Comparison of ENCODE assay signal across 16 mouse cellular contexts in the genomic region with DNA sequence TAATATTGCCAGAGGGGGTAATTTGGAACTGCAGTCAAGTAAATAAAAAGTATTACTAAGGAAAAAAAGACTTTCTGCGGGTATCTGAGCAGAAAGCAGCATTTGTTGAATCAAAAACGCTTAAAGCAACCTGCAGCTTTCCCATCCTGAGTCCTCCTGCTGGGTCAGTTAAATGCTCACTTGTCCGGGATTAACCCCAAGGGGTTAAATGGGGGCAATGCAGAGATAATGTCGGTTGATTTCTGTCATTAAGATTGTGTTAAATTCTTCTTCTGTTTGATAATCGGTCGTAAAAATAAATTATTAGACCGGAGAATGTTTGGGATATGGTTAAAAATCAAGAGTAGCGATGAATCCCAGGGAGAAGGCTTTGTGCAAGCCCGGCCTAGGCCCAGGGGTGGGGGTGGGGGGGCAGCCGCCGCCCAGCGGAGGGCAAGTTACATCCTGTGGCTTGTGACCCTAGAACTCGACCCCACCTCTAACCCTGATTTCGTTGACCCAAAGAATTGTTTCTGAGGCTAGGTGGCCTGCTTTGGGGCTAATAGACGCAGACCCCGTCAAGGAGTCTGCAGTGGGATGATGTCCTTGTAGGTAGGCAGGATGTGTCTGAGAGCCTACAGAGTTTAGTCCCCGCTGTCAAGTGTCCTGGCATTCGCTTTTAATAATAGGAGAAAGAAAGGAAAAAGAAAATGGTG. TPM values are rescaled to one million over a fixed set of nuclear protein-coding genes. Genes with fewer than 3 reads are reported as not detected.
DNase-seq lines count a peak whose midpoint lies in the region; ATAC-seq and TF ChIP-seq lines count a peak whose summit lies in the region.
"Had no signal": no experiment of that assay in that cellular context is flagged by ENCODE, and none has a peak within 500 bp of the region (broad histone marks: within the 10 kb centered on the region; RNA-seq: fewer than 3 reads in every experiment).

No protein-coding gene starts in this region.

- no peak overlapping the region for H3K4me2 ChIP-seq in hindbrain, embryonic 11.5 days (replicated peaks; ENCODE audit: low read depth, low read length)
- H3K4me2 ChIP-seq in hindbrain, embryonic 14.5 days (replicated peaks): no peak overlapping the region
- H3K4me2 ChIP-seq in limb, embryonic 12.5 days: 0 out of 2 replicates have a peak overlapping the region, but pooled peaks have one; percentile 76
- no peak overlapping the region for H3K4me2 ChIP-seq in forebrain, embryonic 13.5 days

- H3K9ac ChIP-seq in hindbrain, embryonic 11.5 days (ENCODE audit: low read depth, low read length): no peak overlapping the region
- H3K9ac ChIP-seq in hindbrain, embryonic 14.5 days: no peak overlapping the region
- no peak overlapping the region for H3K9ac ChIP-seq in limb, embryonic 12.5 days (replicated peaks)
- H3K9ac ChIP-seq in forebrain, embryonic 13.5 days: no peak overlapping the region
- H3K9ac ChIP-seq: heart, embryonic 15.5 days; liver, embryonic 14.5 days; stomach, embryonic 15.5 days had no signal

- ATAC-seq in hindbrain, embryonic 11.5 days (ENCODE audit: low FRiP score): no peak
- no peak for ATAC-seq in hindbrain, embryonic 14.5 days (ENCODE audit: low FRiP score)
- ATAC-seq in Patski: no peak
- no peak for ATAC-seq in limb, embryonic 12.5 days (ENCODE audit: insufficient number of reproducible peaks, insufficient read depth, low FRiP score, low TSS enrichment, low read depth)
- no peak for ATAC-seq in erythroid progenitor cell, adult 5-6 weeks (replicated peaks; ENCODE audit: low FRiP score, poor library complexity, severe bottlenecking)
- ATAC-seq in forebrain, embryonic 13.5 days: no peak

- peaks cover 85% of the 10 kb centered on the region for H3K27me3 ChIP-seq in hindbrain, embryonic 11.5 days (ENCODE audit: control insufficient read depth, insufficient read depth, low read length)
- peaks cover 97% of the 10 kb centered on the region for H3K27me3 ChIP-seq in hindbrain, embryonic 14.5 days (ENCODE audit: control insufficient read depth, insufficient read depth, low read length)
- H3K27me3 ChIP-seq in Patski: no peaks in the 10 kb centered on the region
- peaks cover 99% of the 10 kb centered on the region for H3K27me3 ChIP-seq in embryonic facial prominence, embryonic 10.5 days (replicated peaks; ENCODE audit: low read depth, poor library complexity, severe bottlenecking)
- peaks cover 92% of the 10 kb centered on the region for H3K27me3 ChIP-seq in limb, embryonic 12.5 days
- peaks cover 96% of the 10 kb centered on the region for H3K27me3 ChIP-seq in forebrain, embryonic 13.5 days

- POLR2A ChIA-PET in Patski (lab: Charles Lee): interaction anchor here (0.6 to 23.8 kb wide), 4 partner anchors 14 to 862 kb away, joined by 3 to 623 read pairs (median 4); no protein-coding TSS in a partner anchor

- no peak overlapping the region for H3K27ac ChIP-seq in hindbrain, embryonic 11.5 days (ENCODE audit: low read depth, low read length)
- no peak overlapping the region for H3K27ac ChIP-seq in hindbrain, embryonic 14.5 days
- no peak overlapping the region for H3K27ac ChIP-seq in embryonic facial prominence, embryonic 10.5 days (replicated peaks)
- H3K27ac ChIP-seq in limb, embryonic 12.5 days: no peak overlapping the region
- H3K27ac ChIP-seq in forebrain, embryonic 13.5 days: no peak overlapping the region
- H3K27ac ChIP-seq: heart, embryonic 15.5 days; left cerebral cortex, adult 2 months; liver, embryonic 14.5 days; stomach, embryonic 15.5 days had no signal

- under 1% methylated on average over 18 of the region's 18 CpGs for WGBS in hindbrain, embryonic 11.5 days
- WGBS in hindbrain, embryonic 14.5 days: 2% methylated on average over 18 of the region's 18 CpGs
- under 1% methylated on average over 18 of the region's 18 CpGs for WGBS in embryonic facial prominence, embryonic 10.5 days
- 2% methylated on average over 18 of the region's 18 CpGs for WGBS in limb, embryonic 12.5 days
- 1% methylated on average over 18 of the region's 18 CpGs for WGBS in forebrain, embryonic 13.5 days

- TF ChIP-seq CTCF in Patski (IDR thresholded peaks at IDR 0.05): no peak

- peak; percentile 49 for DNase-seq in hindbrain, embryonic 11.5 days (ENCODE audit: low spot score)
- no peak for DNase-seq in hindbrain, embryonic 14.5 days (ENCODE audit: low spot score)
- peak; percentile 55 for DNase-seq in Patski (ENCODE audit: low read depth, low spot score)
- peak; percentile 47 for DNase-seq in embryonic facial prominence, embryonic 10.5 days (ENCODE audit: low spot score)
- DNase-seq: adrenal gland, postnatal 36 days; cerebellum, adult 9-10 months; heart, adult 11 months; thymus, adult 2 months had no signal

- no peaks in the 10 kb centered on the region for H3K36me3 ChIP-seq in hindbrain, embryonic 11.5 days (ENCODE audit: control insufficient read depth, insufficient read depth, low read length)
- H3K36me3 ChIP-seq in hindbrain, embryonic 14.5 days (replicated peaks; ENCODE audit: control insufficient read depth, insufficient read depth): no peaks in the 10 kb centered on the region
- H3K36me3 ChIP-seq in embryonic facial prominence, embryonic 10.5 days (replicated peaks): no peaks in the 10 kb centered on the region
- H3K36me3 ChIP-seq in limb, embryonic 12.5 days: no peaks in the 10 kb centered on the region
- H3K36me3 ChIP-seq in forebrain, embryonic 13.5 days (ENCODE audit: poor library complexity, severe bottlenecking): no peaks in the 10 kb centered on the region
- H3K36me3 ChIP-seq: heart, embryonic 15.5 days; stomach, embryonic 15.5 days had no signal

- CTCF ChIA-PET in Patski (lab: Charles Lee): interaction anchor here (0.8 to 17.1 kb wide), 9 partner anchors 10 to 1116 kb away, joined by 3 to 345 read pairs (median 7); no protein-coding TSS in a partner anchor

- no peaks in the 10 kb centered on the region for H3K9me3 ChIP-seq in hindbrain, embryonic 11.5 days (ENCODE audit: control insufficient read depth, low read length)
- H3K9me3 ChIP-seq in hindbrain, embryonic 14.5 days (ENCODE audit: control insufficient read depth, low read length): no peaks in the 10 kb centered on the region
- H3K9me3 ChIP-seq in embryonic facial prominence, embryonic 10.5 days: no peaks in the 10 kb centered on the region
- H3K9me3 ChIP-seq in limb, embryonic 12.5 days: no peaks in the 10 kb centered on the region
- H3K9me3 ChIP-seq in forebrain, embryonic 13.5 days (replicated peaks): no peaks in the 10 kb centered on the region
- H3K9me3 ChIP-seq: heart, embryonic 15.5 days; stomach, embryonic 15.5 days had no signal

- peaks cover 6% of the 10 kb centered on the region; the same call in 1 of the 2 replicates for H3K4me1 ChIP-seq in hindbrain, embryonic 11.5 days (replicated peaks; ENCODE audit: control insufficient read depth, insufficient read depth, low read length)
- H3K4me1 ChIP-seq in hindbrain, embryonic 14.5 days (replicated peaks; ENCODE audit: control insufficient read depth, insufficient read depth, low read length): peaks cover 10% of the 10 kb centered on the region; the same call in 1 of the 2 replicates
- peaks cover 25% of the 10 kb centered on the region for H3K4me1 ChIP-seq in embryonic facial prominence, embryonic 10.5 days
- peaks cover 24% of the 10 kb centered on the region for H3K4me1 ChIP-seq in limb, embryonic 12.5 days (replicated peaks)
- H3K4me1 ChIP-seq in forebrain, embryonic 13.5 days: peaks cover 19% of the 10 kb centered on the region

- no peak overlapping the region for H3K4me3 ChIP-seq in hindbrain, embryonic 11.5 days (ENCODE audit: low read depth, low read length)
- no peak overlapping the region for H3K4me3 ChIP-seq in hindbrain, embryonic 14.5 days (replicated peaks; ENCODE audit: low read length)
- H3K4me3 ChIP-seq in embryonic facial prominence, embryonic 10.5 days: peak overlapping the region; percentile 21; the same call in 1 of the 2 replicates
- H3K4me3 ChIP-seq in limb, embryonic 12.5 days (replicated peaks): no peak overlapping the region
- H3K4me3 ChIP-seq in forebrain, embryonic 13.5 days: no peak overlapping the region
- H3K4me3 ChIP-seq: left cerebral cortex, adult 2 months had no signal

- in situ Hi-C loops in Patski (cut with MboI; ENCODE audit: low pct_unique_long_range_greater_than_20kb): loop anchor here (10.0 to 25.0 kb wide), 3 partner anchors 1091 to 1368 kb away; a partner anchor contains a TSS

RNA-seq across cellular contexts. Expression of a gene that starts 6.0 kb away (rescaled TPM):
- polyA plus RNA-seq in hindbrain, embryonic 11.5 days (2014; fragmentation: Nextera tagmentation; extraction: Ambion mirVana): 2.9 and 4.9 TPM in 2 replicates
- 1.3 and 2.0 TPM in 2 replicates for polyA plus RNA-seq in hindbrain, embryonic 14.5 days (2014; fragmentation: Nextera tagmentation; extraction: Ambion mirVana)
- 199 TPM for polyA plus RNA-seq in Patski (2021)
- polyA plus RNA-seq in embryonic facial prominence, embryonic 10.5 days (2016; fragmentation: Nextera tagmentation; extraction: Ambion mirVana): 41.4 and 43.8 TPM in 2 replicates
- 34.8 and 35.6 TPM in 2 replicates for polyA plus RNA-seq in limb, embryonic 12.5 days (2016; fragmentation: Nextera tagmentation; extraction: Ambion mirVana)
- not detected in 2 replicates for total RNA-seq in erythroid progenitor cell, adult 5-6 weeks (2015; ENCODE audit: low replicate concordance)
- total RNA-seq in erythroid progenitor cell, adult 5-6 weeks (2017; ENCODE audit: low replicate concordance): not detected in 2 replicates
- polyA plus RNA-seq in forebrain, embryonic 13.5 days (2015; fragmentation: Nextera tagmentation; extraction: Ambion mirVana): 7.2 and 22.8 TPM in 2 replicates
- total RNA-seq: adrenal gland, postnatal 36 days; left cerebral cortex, adult 2 months had no signal
- polyA plus RNA-seq: spleen, adult 2 months had no signal
